Mouse (Mus musculus): ENCODE results near the gene Il23a.

DNA sequence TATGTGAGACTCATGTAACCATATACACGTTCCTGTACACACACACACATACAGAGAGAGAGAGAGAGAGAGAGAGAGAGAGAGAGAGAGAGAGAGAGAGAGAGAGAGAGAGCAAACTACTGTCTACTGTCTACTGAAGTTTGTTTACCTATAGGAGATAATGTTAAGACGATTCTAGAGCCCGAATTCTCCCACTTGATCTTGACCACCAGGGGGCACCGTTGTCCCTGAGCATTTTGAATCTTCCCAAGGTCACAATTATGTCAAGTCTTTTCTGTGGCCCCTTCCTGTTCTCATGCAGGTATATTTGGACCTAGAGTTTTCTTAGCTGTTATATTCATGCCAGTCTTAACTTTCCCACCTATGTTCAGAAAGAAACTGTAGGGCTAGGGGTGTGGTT, 37.0 kb upstream of the Il23a start:
- TF ChIP-seq CTCF (IDR thresholded peaks at IDR 0.05; ENCODE audit: insufficient read depth, low read length): peak; percentile 55; the same call in 1 of the 2 replicates
- TF ChIP-seq POLR2A (IDR thresholded peaks at IDR 0.05; ENCODE audit: borderline replicate concordance, extremely low read depth, low read depth, low read length): no peak

Measured in lung, adult 2 months (tissue).